Mouse (Mus musculus): ENCODE measurements at regions not wholly inside any gene's neighbourhood (a gene's known extent, or its start where the extent isn't known, plus 50 kb on each side); places are given as distances from the start of the nearest gene placed in this dataset.

DNA sequence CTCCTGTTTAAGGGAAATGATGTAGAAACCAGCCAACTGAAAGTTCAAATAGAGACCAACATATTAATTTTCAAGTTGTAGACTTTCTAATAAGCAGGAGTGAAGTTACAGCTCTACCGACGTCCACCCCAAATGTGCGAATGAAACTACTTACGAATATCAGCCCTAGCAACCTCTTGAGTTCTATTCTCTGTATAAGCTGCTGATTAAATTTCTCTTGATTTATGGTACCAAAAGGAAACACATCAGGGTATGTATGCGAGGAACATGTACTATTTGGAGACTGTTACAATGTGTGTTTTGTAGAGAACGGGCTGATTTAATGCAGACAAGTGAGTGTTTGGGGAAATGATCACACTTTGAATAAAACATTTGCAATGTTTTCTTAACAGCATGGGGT lies 412.9 kb downstream of the Cd109 start:
- no peak for ATAC-seq (ENCODE audit: low FRiP score)
- no peak overlapping the region for H3K9ac ChIP-seq (ENCODE audit: low read length)

DNA sequence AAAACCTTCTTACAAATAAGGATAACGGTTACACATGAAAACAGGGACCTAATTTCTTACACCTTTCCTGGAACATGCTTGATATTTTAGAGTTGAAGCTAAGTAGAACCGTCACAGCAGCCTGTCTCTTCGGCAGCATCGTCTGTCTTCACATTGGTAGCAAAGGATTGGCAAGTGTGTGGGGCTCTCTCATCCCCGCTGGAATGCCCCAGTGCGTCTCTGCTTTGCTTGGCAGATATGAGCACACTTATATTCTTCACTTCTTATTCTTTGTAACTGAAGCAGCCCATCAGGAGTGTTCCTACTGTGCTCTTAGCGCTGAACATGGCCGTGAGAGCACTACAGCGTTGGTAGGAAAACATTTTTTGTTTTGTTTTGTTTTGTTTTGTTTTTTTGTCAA lies 414.1 kb downstream of the Cd109 start:
- Histone ChIP-seq H3K9me3 (ENCODE audit: control insufficient read depth, low read length) (no peaks in the 10 kb centered on the region), H3K4me3 (ENCODE audit: low read depth, low read length) (no peak overlapping the region), H3K4me2 (no peak overlapping the region), H3K27me3 (ENCODE audit: control insufficient read depth, insufficient read depth, low read length) (no peaks in the 10 kb centered on the region), H3K36me3 (ENCODE audit: control insufficient read depth, insufficient read depth, low read length) (no peaks in the 10 kb centered on the region), H3K9ac (ENCODE audit: low read length) (no peak overlapping the region), H3K4me1 (ENCODE audit: control insufficient read depth, insufficient read depth, low read length) (no peaks in the 10 kb centered on the region), H3K27ac (ENCODE audit: low read depth, low read length) (no peak overlapping the region)
- WGBS = 80% methylated on average over 9 of the region's 9 CpGs
- no peak for ATAC-seq (ENCODE audit: low FRiP score)
- DNase-seq (ENCODE audit: low spot score, missing footprints) = no peak

More for the DNA sequence above, 412.9 kb downstream of the Cd109 start:
- H3K27me3 ChIP-seq (ENCODE audit: control insufficient read depth, insufficient read depth, low read length) = no peaks in the 10 kb centered on the region
- H3K36me3 ChIP-seq (ENCODE audit: control insufficient read depth, insufficient read depth, low read length) = no peaks in the 10 kb centered on the region
- no peak for DNase-seq (ENCODE audit: low spot score, missing footprints)
- H3K4me2 ChIP-seq = no peak overlapping the region
- H3K9me3 ChIP-seq (ENCODE audit: control insufficient read depth, low read length) = no peaks in the 10 kb centered on the region
- H3K4me1 ChIP-seq (ENCODE audit: control insufficient read depth, insufficient read depth, low read length) = no peaks in the 10 kb centered on the region
- no peak overlapping the region for H3K4me3 ChIP-seq (ENCODE audit: low read depth, low read length)
- WGBS = 89% methylated on average over 6 of the region's 6 CpGs
- no peak overlapping the region for H3K27ac ChIP-seq (ENCODE audit: low read depth, low read length)

DNA sequence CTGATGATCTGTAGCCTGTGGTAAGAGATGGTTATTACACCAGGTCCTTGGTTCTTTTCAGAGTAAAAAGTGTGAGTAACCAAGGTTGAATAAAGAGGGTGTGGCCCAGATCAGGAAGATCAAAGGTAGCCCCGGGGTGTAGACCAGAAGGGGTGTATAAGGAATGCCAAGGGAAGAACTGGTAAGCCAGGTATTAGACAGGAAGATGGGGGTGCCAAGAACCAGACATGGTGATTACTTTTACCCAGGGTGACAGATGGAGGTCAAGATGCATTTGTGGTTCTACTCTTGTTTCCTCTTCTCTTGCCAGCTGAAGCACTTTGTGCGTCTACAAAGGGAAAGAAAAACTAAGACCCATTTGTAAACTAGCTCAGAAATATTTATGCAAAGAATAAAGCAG lies 420.3 kb downstream of the Cd109 start:
- H3K4me2 ChIP-seq = no peak overlapping the region
- H3K27me3 ChIP-seq (ENCODE audit: control insufficient read depth, insufficient read depth, low read length) = no peaks in the 10 kb centered on the region
- DNase-seq (ENCODE audit: low spot score, missing footprints) (no peak), ATAC-seq (ENCODE audit: low FRiP score) (no peak)
- H3K9ac ChIP-seq (ENCODE audit: low read length) = no peak overlapping the region
- no peaks in the 10 kb centered on the region for H3K36me3 ChIP-seq (ENCODE audit: control insufficient read depth, insufficient read depth, low read length)
- WGBS = 91% methylated on average over 2 of the region's 2 CpGs
- no peaks in the 10 kb centered on the region for H3K9me3 ChIP-seq (ENCODE audit: control insufficient read depth, low read length)
- no peaks in the 10 kb centered on the region for H3K4me1 ChIP-seq (ENCODE audit: control insufficient read depth, insufficient read depth, low read length)
- H3K4me3 ChIP-seq (ENCODE audit: low read depth, low read length) = no peak overlapping the region
- no peak overlapping the region for H3K27ac ChIP-seq (ENCODE audit: low read depth, low read length)

DNA sequence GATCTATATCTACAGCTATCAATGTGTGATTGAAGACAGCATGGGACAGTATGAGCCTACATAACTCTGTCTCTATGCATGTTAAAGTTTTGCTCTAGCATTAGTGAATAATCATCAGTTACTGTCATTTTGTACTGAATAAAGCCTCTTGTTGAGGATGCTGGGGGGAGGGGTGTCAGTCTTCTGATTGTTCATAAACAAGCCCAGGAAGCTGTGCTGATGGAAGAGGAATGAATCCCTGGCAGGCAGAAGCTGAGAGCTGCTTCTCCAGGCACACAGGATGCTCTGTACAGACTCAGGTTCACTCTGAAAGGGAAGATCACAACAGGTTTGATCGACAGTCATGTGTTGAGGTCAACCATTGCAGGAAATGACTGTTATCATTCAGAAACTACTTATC lies 421.7 kb downstream of the Cd109 start:
- ATAC-seq (ENCODE audit: low FRiP score) = no peak
- 85% methylated on average over 1 of the region's 1 CpGs for WGBS

DNA sequence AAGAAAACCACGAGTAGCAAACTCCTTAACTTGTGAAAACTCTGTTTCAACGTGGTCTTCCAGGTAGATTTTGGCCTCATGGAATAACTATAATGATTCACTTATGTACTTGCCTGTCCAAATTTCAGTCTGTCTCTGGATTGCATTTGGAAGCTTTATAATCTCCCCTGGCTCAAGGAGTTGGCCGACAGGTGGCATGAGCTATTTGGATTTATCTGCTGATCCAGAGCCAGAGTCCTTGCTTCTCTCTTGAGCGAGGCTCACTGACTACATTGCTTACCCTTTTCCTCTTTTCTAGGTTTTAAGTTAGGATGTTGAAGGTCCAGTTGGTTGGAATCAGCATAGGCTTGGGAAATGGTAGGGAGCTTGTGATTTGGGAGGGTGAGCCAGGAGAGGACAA lies 423.6 kb downstream of the Cd109 start:
- DNase-seq (ENCODE audit: low spot score, missing footprints) = no peak
- no peaks in the 10 kb centered on the region for H3K36me3 ChIP-seq (ENCODE audit: control insufficient read depth, insufficient read depth, low read length)
- no peaks in the 10 kb centered on the region for H3K27me3 ChIP-seq (ENCODE audit: control insufficient read depth, insufficient read depth, low read length)
- no peaks in the 10 kb centered on the region for H3K4me1 ChIP-seq (ENCODE audit: control insufficient read depth, insufficient read depth, low read length)
- WGBS = 87% methylated on average over 4 of the region's 4 CpGs
- H3K27ac ChIP-seq (ENCODE audit: low read depth, low read length) = no peak overlapping the region
- H3K4me3 ChIP-seq (ENCODE audit: low read depth, low read length) = no peak overlapping the region
- no peak overlapping the region for H3K9ac ChIP-seq (ENCODE audit: low read length)
- H3K4me2 ChIP-seq = no peak overlapping the region
- ATAC-seq (ENCODE audit: low FRiP score) = no peak
- H3K9me3 ChIP-seq (ENCODE audit: control insufficient read depth, low read length) = no peaks in the 10 kb centered on the region

More for the DNA sequence above, 421.7 kb downstream of the Cd109 start:
- no peak for DNase-seq (ENCODE audit: low spot score, missing footprints)
- Histone ChIP-seq H3K27me3 (ENCODE audit: control insufficient read depth, insufficient read depth, low read length) (no peaks in the 10 kb centered on the region), H3K4me2 (no peak overlapping the region), H3K27ac (ENCODE audit: low read depth, low read length) (no peak overlapping the region), H3K9me3 (ENCODE audit: control insufficient read depth, low read length) (no peaks in the 10 kb centered on the region), H3K4me3 (ENCODE audit: low read depth, low read length) (no peak overlapping the region), H3K4me1 (ENCODE audit: control insufficient read depth, insufficient read depth, low read length) (no peaks in the 10 kb centered on the region), H3K36me3 (ENCODE audit: control insufficient read depth, insufficient read depth, low read length) (no peaks in the 10 kb centered on the region), H3K9ac (ENCODE audit: low read length) (no peak overlapping the region)

DNA sequence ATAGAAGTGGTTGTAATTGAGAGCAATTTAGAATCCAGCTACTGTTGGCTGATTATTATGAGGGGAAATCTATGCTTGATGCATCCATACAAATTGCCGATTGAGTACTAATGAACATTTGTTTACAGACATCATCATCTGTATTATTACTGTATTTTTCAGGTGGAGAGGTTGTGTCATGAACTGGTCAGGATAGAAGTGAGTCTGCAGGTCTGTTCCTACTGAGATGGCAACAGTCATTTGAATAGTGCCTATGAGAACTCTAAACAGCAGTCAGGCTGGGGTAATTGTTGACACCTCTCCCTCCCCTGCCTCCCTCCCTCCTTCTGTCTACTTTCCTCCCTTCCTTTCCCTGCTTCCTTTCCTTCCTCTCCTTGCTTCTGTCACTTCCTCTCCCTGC lies 429.0 kb downstream of the Cd109 start:
- DNase-seq (ENCODE audit: low spot score, missing footprints) = no peak
- WGBS = 88% methylated on average over 1 of the region's 1 CpGs
- Histone ChIP-seq H3K27ac (ENCODE audit: low read depth, low read length) (no peak overlapping the region), H3K9me3 (ENCODE audit: control insufficient read depth, low read length) (no peaks in the 10 kb centered on the region), H3K4me3 (ENCODE audit: low read depth, low read length) (no peak overlapping the region), H3K36me3 (ENCODE audit: control insufficient read depth, insufficient read depth, low read length) (no peaks in the 10 kb centered on the region), H3K4me1 (ENCODE audit: control insufficient read depth, insufficient read depth, low read length) (no peaks in the 10 kb centered on the region), H3K9ac (ENCODE audit: low read length) (no peak overlapping the region), H3K27me3 (ENCODE audit: control insufficient read depth, insufficient read depth, low read length) (no peaks in the 10 kb centered on the region), H3K4me2 (no peak overlapping the region)
- ATAC-seq (ENCODE audit: low FRiP score) = no peak

DNA sequence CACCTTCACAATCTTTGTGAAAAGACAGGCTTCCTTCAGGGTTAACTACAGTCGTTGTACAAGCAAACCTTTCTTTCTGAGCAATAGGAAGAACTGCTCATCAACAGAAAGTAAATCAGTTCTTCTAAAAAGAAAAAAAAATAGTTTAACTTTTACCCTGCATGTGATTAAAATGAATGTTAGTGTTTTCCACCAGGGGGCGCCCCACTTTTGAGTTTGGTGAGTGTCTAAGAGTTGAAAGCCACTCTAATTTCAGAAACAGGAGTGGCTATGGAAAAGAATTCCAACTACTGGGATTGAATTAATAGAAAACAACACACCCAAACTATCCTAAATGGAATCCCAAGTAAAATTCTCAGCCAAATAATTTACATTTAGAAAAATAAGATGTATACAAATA lies 430.0 kb downstream of the Cd109 start:
- no peak for DNase-seq (ENCODE audit: low spot score, missing footprints)
- ATAC-seq (ENCODE audit: low FRiP score) = no peak
- H3K4me2 ChIP-seq = no peak overlapping the region
- H3K36me3 ChIP-seq (ENCODE audit: control insufficient read depth, insufficient read depth, low read length) = no peaks in the 10 kb centered on the region
- no peaks in the 10 kb centered on the region for H3K4me1 ChIP-seq (ENCODE audit: control insufficient read depth, insufficient read depth, low read length)
- H3K27me3 ChIP-seq (ENCODE audit: control insufficient read depth, insufficient read depth, low read length) = no peaks in the 10 kb centered on the region
- no peaks in the 10 kb centered on the region for H3K9me3 ChIP-seq (ENCODE audit: control insufficient read depth, low read length)
- 12% methylated on average over 2 of the region's 2 CpGs for WGBS
- H3K9ac ChIP-seq (ENCODE audit: low read length) = no peak overlapping the region
- no peak overlapping the region for H3K4me3 ChIP-seq (ENCODE audit: low read depth, low read length)
- no peak overlapping the region for H3K27ac ChIP-seq (ENCODE audit: low read depth, low read length)

DNA sequence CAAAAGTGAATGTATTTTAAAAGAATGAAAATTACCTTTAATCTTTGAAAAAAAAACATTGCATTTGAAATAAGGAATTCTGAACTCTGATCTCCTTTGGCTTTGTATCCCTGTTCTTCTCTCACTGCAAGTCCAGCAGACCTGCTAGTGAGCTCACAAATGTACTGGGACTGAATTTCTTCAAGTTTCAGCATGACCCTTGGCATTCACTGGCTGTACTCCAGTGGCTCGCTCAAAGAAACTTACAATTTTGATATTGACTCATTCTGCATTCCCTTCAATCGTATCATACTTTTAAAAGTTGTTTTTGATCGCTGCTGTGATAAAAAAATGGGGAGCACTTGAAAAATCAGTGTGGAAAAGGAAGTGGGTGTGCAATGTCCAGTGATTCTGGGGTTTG lies 456.6 kb downstream of the Cd109 start:
- Histone ChIP-seq H3K9me3 (ENCODE audit: control insufficient read depth, low read length) (no peaks in the 10 kb centered on the region), H3K9ac (ENCODE audit: low read length) (no peak overlapping the region), H3K4me2 (no peak overlapping the region), H3K36me3 (ENCODE audit: control insufficient read depth, insufficient read depth, low read length) (no peaks in the 10 kb centered on the region), H3K4me3 (ENCODE audit: low read depth, low read length) (no peak overlapping the region), H3K4me1 (ENCODE audit: control insufficient read depth, insufficient read depth, low read length) (no peaks in the 10 kb centered on the region), H3K27me3 (ENCODE audit: control insufficient read depth, insufficient read depth, low read length) (no peaks in the 10 kb centered on the region), H3K27ac (ENCODE audit: low read depth, low read length) (no peak overlapping the region)
- DNase-seq (ENCODE audit: low spot score, missing footprints) (no peak), ATAC-seq (ENCODE audit: low FRiP score) (no peak)
- 83% methylated on average over 3 of the region's 3 CpGs for WGBS

DNA sequence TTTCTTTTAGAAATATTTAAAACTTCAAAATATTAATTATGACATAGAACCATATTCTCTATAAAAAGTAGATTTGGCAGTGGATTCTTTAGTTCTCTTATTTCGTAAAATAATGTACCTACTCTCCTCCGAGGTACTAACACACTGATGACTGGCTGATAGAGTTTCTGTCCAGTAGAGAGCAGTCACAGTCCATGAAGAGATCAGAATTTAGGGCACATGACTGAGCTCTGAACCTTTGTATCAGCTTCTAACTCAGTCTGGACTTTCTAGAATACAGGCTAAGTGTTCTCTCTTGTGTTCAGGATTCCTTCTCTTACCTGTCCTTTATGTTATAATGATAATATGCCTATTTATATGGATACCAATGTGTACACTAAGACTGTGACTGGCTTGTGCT lies 494.3 kb downstream of the Cd109 start:
- H3K4me3 ChIP-seq (ENCODE audit: low read depth, low read length) = no peak overlapping the region
- H3K27ac ChIP-seq (ENCODE audit: low read depth, low read length) = no peak overlapping the region
- H3K27me3 ChIP-seq (ENCODE audit: control insufficient read depth, insufficient read depth, low read length) = no peaks in the 10 kb centered on the region
- no peak overlapping the region for H3K4me2 ChIP-seq
- ATAC-seq (ENCODE audit: low FRiP score) = 0 out of 2 replicates have a peak, but pooled peaks have one; percentile 44
- no peaks in the 10 kb centered on the region for H3K36me3 ChIP-seq (ENCODE audit: control insufficient read depth, insufficient read depth, low read length)
- WGBS = 92% methylated on average over 2 of the region's 2 CpGs
- H3K9me3 ChIP-seq (ENCODE audit: control insufficient read depth, low read length) = no peaks in the 10 kb centered on the region
- no peaks in the 10 kb centered on the region for H3K4me1 ChIP-seq (ENCODE audit: control insufficient read depth, insufficient read depth, low read length)
- no peak overlapping the region for H3K9ac ChIP-seq (ENCODE audit: low read length)
- DNase-seq (ENCODE audit: low spot score, missing footprints) = no peak

DNA sequence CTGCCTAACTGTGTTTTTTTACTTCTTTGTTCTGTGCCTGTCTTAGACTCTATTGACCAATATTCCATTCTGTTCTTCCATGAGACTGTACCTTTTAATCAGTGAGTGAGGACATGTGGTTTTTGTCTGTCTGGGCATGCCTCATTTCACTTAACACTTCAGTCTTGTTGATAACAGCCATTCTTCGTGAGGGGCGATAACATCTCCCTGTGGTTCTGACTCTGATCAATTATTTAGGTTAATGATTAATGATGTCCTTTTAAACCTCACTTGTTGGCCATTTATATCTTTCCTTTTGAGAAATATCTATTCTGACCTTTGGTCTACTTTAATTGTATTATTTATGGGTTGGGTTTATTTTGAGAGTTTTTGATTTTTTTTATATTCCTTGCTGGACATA lies 496.0 kb downstream of the Cd109 start:
- Histone ChIP-seq H3K9me3 (ENCODE audit: control insufficient read depth, low read length) (no peaks in the 10 kb centered on the region), H3K4me1 (ENCODE audit: control insufficient read depth, insufficient read depth, low read length) (no peaks in the 10 kb centered on the region), H3K36me3 (ENCODE audit: control insufficient read depth, insufficient read depth, low read length) (no peaks in the 10 kb centered on the region), H3K27me3 (ENCODE audit: control insufficient read depth, insufficient read depth, low read length) (no peaks in the 10 kb centered on the region), H3K4me2 (no peak overlapping the region), H3K27ac (ENCODE audit: low read depth, low read length) (no peak overlapping the region), H3K9ac (ENCODE audit: low read length) (no peak overlapping the region), H3K4me3 (ENCODE audit: low read depth, low read length) (no peak overlapping the region)
- ATAC-seq (ENCODE audit: low FRiP score) (no peak), DNase-seq (ENCODE audit: low spot score, missing footprints) (no peak)
- WGBS = 95% methylated on average over 2 of the region's 2 CpGs

Data from midbrain, embryonic 11.5 days (tissue).